Mouse (Mus musculus) embryonic fibroblast, embryonic 13.5 days (primary cell): ENCODE measurements around the gene Trmt44.

Experiments used
- CTCF ChIP-seq: IDR thresholded peaks from 2 replicates; pipeline ENCODE4 v1.5.1; 2011; ENCODE audit warnings: mild to moderate bottlenecking, control low read depth, low read length, moderate library complexity, borderline replicate concordance; ENCODE audit not compliant: insufficient read depth
- POLR2A ChIP-seq: IDR thresholded peaks from 2 replicates; pipeline ENCODE4 v1.6.1; 2011; ENCODE audit warnings: low read depth, mild to moderate bottlenecking, control low read depth, low read length, moderate library complexity

- TF ChIP-seq POLR2A: no peak
- TF ChIP-seq CTCF: no peak
Observed at GRCm38 (mm10) chr5:35565217-35565616, 9.7 kb downstream of the Trmt44 start.
